Mouse (Mus musculus): ENCODE data around the gene Naaladl2.

Naaladl2 gene

GRCm38 (mm10) chr3:23972747-23973667 lies 1171.1 kb downstream of the Naaladl2 start:
- in situ Hi-C loops (cut with MseI, MboI), result no loop called here

DNA sequence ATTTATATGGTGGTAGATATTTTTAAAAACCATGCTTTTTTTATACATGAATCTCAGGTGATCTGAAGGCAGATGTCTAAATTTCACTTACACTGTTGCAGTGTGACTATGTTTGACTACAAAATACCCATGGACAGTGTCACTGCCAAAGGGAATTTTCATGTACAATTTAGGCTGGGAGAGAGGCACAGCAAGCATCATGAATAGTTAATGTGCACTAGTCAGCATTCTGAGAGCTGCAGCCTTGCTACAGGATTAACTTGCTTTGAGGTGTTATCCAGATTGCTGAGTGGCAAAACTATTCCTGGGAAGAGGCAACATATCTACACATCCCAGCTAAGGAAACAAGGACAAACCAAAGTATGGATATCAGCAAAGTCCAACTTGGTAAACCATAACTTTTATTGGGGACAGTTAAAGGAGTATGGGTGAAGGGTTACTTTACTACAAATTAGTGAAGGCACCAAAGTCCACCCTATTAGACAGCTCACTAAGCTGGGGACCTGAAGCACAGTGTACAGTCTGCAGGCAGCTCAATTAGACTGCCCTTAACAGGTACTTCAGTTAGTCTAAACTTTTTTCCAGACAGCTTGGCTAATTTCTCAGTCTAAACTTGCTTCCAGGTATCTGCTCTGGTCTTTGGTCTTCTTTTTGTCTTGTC lies 1181.0 kb downstream of the Naaladl2 start:
- in situ Hi-C loops (cut with MseI, MboI), result no loop called here

- in situ Hi-C loops (cut with MseI, MboI), result no loop called here
Observed at GRCm38 (mm10) chr3:23946182-23946581, 1197.9 kb downstream of the Naaladl2 start.

DNA sequence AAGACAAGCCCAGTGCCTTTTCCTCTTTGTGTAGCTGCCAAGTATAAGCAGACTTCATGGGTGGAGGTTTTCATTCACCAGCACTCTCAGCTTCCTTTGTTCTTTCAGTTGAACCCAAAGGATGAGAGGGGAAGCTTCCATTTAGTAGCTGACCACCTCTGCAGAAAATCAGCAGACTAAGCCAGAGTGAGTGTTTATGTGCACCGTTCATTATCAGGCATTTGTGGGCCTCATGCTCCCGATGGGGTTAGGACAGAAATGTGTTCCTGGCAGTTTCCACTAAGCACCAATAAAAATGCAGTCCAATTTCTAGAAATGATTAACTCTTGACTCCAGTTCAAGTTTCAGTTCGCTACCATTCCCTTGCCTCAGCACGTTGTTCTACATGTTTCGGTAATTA lies 1206.8 kb downstream of the Naaladl2 start:
- in situ Hi-C loops (cut with MseI, MboI), result no loop called here

DNA sequence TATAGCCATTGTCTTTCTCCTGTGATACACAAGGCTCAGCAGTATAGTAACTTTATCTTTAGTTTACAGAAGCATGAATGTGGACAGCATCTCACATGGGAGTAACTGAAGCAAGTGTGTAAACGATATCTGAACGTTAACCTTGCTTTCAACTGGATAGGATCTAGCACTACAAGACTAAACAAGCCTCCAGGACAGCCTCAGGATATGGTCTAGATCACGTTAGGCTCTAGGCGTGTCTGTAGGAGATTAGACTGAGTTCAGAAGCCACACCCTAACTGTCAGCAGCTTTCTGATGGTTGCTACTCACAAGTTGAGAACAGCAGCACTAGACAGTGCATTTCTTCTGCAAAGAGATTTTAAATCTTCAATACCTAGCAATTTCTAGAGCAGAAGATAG lies 1216.0 kb downstream of the Naaladl2 start:
- in situ Hi-C loops (cut with MseI, MboI), result no loop called here

DNA sequence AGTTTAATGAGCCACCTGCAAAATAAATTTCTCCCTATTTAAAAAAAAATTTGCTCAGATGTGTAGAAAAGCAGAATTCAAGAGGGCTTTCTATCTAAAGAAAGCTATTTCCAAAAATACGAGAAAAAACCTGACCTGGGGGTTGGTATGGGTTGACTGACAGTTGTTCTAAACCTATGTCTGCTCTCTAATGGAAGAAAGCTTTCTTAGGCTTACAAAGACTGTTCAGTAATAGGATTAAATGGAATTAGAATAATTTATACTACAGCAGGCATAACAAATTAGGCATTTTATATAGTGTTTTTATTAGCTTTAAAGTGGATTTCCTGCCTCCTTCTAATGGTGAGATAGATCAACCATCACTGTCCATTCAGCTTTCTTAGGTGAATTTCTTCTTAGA lies 1236.4 kb downstream of the Naaladl2 start:
- in situ Hi-C loops (cut with MseI, MboI), result no loop called here

DNA sequence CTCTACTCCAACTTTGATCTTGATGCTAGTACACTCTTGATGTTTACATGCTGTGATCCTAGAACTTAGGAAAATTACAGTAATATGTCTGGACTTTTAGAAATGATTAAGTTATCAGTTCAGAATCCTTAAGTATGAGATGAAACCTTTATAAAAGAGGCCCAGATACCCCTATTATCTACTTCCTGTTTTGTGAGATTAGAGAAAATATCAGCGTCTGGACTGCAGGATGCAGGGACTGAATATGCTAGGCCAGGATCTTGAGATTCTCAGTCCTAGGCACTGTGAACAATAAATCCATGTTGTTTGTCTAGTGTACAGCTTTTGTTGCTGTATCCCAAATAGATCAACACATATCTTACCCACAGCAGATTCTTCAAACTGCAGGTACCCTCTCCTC lies 1278.4 kb downstream of the Naaladl2 start:
- in situ Hi-C loops (cut with MseI, MboI), result no loop called here

DNA sequence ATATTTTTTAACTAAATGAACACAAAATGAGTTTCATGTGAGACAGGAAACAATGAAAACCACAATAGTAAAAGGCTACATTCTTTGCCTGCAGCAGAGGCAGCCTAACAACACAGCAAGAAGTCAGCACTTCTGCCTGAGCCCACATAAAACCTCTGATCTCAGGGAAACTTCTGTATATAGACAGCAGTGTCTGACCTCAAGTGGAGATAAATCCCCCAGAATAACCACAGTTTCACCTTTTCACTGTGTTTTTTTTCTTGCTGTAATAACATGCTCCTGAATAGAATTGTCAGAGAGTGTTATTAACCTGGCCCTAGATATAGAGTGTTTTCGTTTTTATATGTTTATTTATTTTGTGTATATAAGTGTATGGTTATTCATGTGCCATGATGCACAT lies 1286.8 kb downstream of the Naaladl2 start:
- in situ Hi-C loops (cut with MseI, MboI), result no loop called here

- in situ Hi-C loops (cut with MseI, MboI), result no loop called here
Observed at GRCm38 (mm10) chr3:23817585-23817984, 1326.5 kb downstream of the Naaladl2 start.

GRCm38 (mm10) chr3:23758746-23759145 lies 1385.3 kb downstream of the Naaladl2 start:
- in situ Hi-C loops (cut with MseI, MboI), result no loop called here

Measured in mouse trophoblast stem cell (cell line).